Mouse (Mus musculus) MEL (cell line): ENCODE results near the gene Cdh5.

ENCODE experiments used
- BHLHE40 ChIP-seq: IDR thresholded peaks from 2 replicates; pipeline ENCODE4 v1.6.1; 2012; ENCODE audit warnings: low read depth, mild to moderate bottlenecking, inconsistent platforms, low read length, improper control_type of control experiment, borderline replicate concordance
- CTCF ChIP-seq, 3 experiments: IDR thresholded peaks in 2 of 3; conservative IDR thresholded peaks in 1 of 3; 2 replicates each; pipeline ENCODE4 v1.5.1; 2011 to 2012; ENCODE audit warnings: low read length in 3 of 3, low read depth in 2 of 3, mild to moderate bottlenecking in 2 of 3, improper control_type of control experiment in 1 of 3, inconsistent platforms in 1 of 3, mixed read lengths in 1 of 3, moderate library complexity in 1 of 3; ENCODE audit not compliant: control insufficient read depth in 1 of 3, insufficient read depth in 1 of 3, poor library complexity in 1 of 3, severe bottlenecking in 1 of 3
- GATA1 ChIP-seq: IDR thresholded peaks from 2 replicates; pipeline ENCODE4 v1.6.1; 2011; ENCODE audit warnings: low read depth, low read length, improper control_type of control experiment
- NELFE ChIP-seq: IDR thresholded peaks from 2 replicates; pipeline ENCODE4 v1.6.1; 2011; ENCODE audit warnings: low read depth, low read length, improper control_type of control experiment
- NRF1 ChIP-seq: IDR thresholded peaks from 2 replicates; pipeline ENCODE4 v1.6.1; 2014; ENCODE audit warnings: low read depth, mild to moderate bottlenecking, inconsistent platforms, low read length, improper control_type of control experiment, moderate library complexity; ENCODE audit not compliant: poor library complexity, insufficient read depth, severe bottlenecking
- POLR2A ChIP-seq, 2 experiments: IDR thresholded peaks; 2 replicates each; pipeline ENCODE4 v1.6.1; 2011 to 2012; ENCODE audit warnings: low read length in 2 of 2, mild to moderate bottlenecking in 2 of 2, control low read depth in 1 of 2, improper control_type of control experiment in 1 of 2, low read depth in 1 of 2, moderate library complexity in 1 of 2; ENCODE audit not compliant: control insufficient read depth in 1 of 2, insufficient read depth in 1 of 2, poor library complexity in 1 of 2
- POLR2AphosphoS2 ChIP-seq: IDR thresholded peaks from 2 replicates; pipeline ENCODE4 v1.6.1; 2011; ENCODE audit warnings: low read length, improper control_type of control experiment
- RCOR1 ChIP-seq: IDR thresholded peaks from 2 replicates; pipeline ENCODE4 v1.6.1; 2012; ENCODE audit warnings: low read depth, mild to moderate bottlenecking, inconsistent platforms, low read length, improper control_type of control experiment
- TCF12 ChIP-seq: IDR thresholded peaks from 2 replicates; pipeline ENCODE4 v1.6.1; 2014; ENCODE audit warnings: low read depth, mild to moderate bottlenecking, inconsistent platforms, low read length, improper control_type of control experiment, moderate library complexity
- ZC3H11A ChIP-seq: IDR thresholded peaks from 2 replicates; pipeline ENCODE4 v1.6.1; 2012; ENCODE audit warnings: low read depth, mild to moderate bottlenecking, inconsistent platforms, low read length, improper control_type of control experiment

GRCm38 (mm10) chr8:104061048-104061988, 40.1 kb upstream of the Cdh5 start:
- TF ChIP-seq TCF12 (no peak), ZC3H11A (no peak), CTCF (IDR thresholded peaks at IDR 0.05 in 2 of 3, conservative IDR thresholded peaks at IDR 0.05 in 1 of 3; ENCODE audit: control insufficient read depth in 1 of 3, insufficient read depth in 1 of 3, low read depth in 2 of 3, low read length in 3 of 3, poor library complexity in 1 of 3, severe bottlenecking in 1 of 3) (no peak), BHLHE40 (no peak), RCOR1 (no peak), POLR2AphosphoS2 (no peak), NELFE (no peak), NRF1 (no peak), POLR2A (IDR thresholded peaks at IDR 0.05; ENCODE audit: control insufficient read depth in 1 of 2, insufficient read depth in 1 of 2, low read depth in 1 of 2, low read length in 2 of 2, poor library complexity in 1 of 2) (no peak), GATA1 (no peak)
